Mouse (Mus musculus): ENCODE results near the gene Pif1.

Pif1 gene

DNA sequence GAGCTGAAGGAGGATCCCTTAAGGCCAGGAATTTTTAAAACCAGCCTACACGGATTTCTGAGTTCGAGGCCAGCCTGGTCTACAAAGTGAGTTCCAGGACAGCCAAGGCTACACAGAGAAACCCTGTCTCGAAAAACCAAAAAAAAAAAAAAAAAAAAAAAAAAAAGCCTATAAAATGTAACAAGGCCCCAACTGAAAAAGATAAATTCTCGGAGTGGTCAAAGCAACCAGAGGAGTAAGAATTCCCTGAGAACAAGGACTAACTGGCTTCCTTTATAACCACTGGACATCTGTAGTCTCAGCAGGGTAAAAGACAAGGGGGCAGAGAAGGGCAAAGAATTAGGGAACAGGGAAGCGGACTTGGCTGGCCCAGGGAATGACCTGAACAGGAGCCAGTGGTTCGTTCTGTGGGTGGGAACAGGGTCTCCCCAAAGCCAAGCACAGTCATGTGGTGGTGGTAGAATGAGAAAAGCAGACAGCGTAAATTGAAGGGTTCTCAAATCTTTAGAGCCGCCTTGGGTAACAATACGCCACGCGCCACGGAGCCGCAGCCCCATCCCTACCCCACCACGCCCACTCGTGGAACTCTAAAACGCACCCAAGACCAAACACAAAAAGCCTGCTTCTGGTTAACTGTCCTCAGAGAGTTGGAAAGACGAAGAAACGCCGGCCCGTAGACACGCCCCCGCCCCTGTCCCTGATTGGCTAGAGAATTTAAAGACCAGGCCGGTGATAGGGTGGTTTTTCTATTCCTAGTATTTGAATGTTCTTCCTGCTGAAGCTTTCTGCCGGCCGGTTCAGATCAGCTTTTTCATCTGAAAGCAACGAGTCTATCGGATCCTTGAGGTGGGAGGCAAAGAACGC is at the start of gene Pif1:
Pif1 (plus strand) TSS at position 755 of the 864 bp plus-strand sequence.
- peak; percentile 89 for DNase-seq (ENCODE audit: low spot score)

DNA sequence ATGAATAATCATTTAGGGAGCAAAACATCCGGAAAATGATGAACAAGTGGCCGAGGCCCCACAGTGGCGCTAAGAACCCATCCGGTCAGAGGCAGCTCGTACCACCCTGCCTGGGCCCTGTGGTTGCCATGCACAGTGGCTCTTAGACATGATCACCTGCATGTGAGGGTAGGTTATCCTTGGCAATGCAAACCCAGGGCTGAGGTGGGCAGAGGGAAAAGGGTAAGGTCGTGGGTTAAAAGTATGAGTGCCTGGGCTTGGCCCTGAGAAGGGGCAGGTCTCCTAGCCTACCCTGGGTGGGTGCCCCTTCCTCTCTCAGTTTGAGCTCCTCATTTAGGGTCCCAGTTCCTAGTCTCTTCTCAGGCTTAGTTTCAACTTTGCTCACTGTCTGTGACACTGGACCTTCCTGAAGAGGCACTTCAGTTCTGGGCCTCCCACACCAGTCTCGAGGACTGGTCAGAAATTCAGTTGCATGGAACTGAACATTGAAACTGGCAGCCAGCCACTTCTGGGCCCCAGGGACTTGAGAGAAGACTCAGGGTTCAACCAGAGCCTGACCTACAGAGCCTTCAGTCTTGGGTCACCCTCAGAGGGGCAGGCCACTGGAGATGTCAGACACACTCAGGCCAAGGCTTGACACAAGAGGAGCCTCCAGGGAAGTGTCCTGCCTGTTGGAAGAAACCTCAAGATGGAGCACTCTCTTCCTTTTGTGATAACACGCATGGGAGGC is 48.9 kb upstream of the Pif1 start:
- no peak for DNase-seq (ENCODE audit: low spot score)

DNA sequence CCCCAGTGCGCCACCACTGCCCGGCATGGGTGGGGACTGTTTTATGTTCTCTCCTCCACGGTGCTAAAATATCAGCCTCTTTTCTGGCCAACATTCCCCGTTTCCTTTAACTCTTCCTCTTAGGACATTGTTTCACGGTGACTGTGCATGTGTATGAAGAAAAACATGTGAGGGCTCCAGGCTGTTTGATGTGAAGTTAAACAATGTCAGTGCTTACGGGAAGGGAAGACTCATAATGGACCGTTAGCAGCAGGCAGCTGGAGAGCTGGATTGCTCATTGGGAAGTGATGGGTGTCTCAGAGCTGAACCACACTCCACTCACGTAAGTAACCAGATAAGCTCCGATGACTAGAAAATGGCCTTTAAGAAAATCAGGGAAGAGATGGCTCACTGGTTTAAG is 47.3 kb upstream of the Pif1 start:
- no peak for DNase-seq (ENCODE audit: low spot score)

DNA sequence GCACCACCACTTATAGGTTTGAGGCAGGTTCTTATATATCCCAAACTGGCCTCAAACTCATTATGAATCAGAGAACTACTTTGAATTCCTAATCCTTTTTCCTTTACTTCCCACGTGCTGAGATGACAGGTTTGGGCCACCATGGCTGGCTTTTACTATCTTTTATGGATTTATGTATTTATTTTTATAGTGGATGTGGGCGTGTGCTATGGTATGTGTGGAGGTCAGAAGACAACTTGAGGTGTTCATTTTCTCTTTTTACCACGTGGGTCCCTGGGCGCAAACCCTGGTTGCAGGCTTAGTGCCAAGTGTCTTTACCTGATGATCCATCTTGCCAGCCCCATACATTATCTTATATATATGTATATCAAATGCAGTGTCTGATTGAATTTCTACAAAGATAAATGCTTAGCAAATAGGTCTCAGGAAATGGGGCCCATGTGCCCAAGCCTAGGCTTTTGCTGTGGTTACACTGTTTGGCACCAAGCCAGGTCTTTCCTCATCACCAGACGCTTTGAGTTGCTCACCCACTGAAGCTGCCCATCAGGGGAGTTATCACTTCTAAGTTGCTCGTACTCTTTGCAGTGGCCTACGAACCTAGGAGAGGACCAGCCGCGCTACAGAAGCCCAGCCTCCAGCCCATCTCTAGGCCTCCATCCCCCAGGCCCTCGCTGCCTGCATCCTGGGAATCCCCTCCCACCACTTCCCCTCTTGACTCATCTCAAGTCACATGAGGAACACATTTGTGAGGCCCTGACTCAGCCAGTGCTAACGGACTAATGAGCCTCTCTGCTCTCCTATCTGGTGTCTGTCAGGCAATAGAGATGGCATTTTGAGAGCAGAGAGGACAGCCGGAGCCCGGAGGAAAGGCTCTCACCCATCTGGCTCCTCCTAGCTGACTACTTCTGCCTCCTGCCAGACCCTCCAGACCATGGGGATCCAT is 45.6 kb upstream of the Pif1 start:
- peak; percentile 40 for DNase-seq (ENCODE audit: low spot score)

DNA sequence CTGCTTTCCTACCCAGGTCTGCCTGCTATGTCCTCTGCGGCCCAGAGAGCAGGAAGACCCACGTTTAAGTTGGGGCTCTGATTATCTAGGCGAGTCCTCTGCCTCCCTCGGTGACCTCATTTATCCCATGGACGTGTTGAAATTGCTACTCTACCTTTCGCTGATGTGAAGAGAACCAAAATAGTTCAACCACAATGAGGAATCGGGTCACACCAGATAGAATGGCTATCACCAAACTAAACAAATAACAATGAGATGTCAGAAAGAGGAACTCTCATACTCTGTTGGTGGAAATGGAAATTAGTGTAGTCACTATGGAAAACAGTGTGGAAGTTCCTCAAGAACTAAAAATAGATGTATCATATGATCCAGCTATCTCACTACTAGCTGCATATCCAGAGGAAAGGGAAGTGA is 44.8 kb upstream of the Pif1 start:
- no peak for DNase-seq (ENCODE audit: low spot score)

DNA sequence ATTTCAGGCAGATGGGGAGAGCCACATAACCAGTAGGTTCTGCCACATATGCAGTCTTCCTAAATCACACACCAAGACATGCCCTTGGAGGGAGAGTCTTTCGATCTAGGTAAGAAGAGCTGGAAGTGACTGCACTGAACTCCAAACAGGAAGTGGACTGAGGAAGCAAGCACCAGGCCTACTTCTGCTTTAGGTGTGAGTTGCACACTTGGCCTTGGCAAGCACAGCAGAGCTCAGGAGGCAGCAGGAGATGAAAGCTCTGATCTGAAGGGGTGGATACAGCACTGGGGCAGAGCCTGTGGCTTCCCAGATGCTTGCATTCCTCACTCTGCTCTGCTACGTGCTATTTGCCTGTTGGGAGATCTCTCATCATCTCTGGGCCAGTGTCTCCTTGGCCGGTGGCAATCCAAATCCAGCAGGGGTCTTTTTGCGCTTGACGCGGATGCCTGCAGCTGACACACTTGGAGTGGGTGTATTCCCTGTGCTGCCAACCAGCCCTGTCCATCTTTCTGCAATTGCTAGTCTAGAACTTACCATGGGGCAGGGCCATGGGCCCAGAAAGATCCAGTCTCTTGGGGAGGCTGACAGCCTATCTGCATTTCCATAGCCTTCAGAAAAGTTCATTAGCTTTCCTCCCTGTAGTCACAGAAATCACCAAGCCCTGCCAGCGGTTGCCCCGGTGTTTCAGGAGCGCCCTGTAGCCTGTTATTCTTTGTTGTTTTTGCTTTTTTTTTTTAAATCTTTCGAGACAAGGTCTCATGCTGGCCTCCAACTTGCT is 41.1 kb upstream of the Pif1 start:
- DNase-seq (ENCODE audit: low spot score), result no peak

DNA sequence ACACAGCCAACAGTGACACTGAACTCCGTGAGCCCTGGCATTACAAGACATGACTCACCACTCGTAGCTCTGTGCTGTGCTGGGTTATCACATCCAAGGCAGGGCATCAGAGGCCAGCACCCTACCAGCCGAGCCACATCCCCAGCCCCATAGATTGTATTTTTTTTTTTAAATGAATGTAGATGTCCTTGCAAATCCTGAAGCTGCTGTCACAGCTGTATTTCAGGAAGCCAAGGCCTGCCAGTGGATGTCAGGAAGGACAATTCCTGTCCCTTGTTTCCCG is 40.6 kb upstream of the Pif1 start:
- DNase-seq (ENCODE audit: low spot score), result no peak

DNA sequence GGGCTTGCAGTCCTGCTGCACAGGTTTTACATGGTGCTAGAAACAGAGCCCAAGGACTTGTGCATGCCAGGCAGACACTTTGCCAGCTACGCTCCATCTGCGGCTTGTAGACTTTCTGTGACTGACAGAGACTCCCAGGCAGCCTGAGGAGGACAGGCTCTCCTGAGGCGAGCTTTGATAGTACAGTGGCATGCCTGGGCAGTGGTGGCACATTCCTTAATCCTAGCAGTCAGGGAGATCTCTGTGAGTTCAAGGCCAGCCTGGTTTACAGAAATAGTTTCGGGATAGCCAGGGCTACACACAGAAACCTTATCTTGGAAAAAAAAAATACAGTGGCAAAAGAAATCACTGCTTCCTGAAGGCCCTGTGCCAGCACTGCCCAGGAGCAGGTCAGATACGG is 39.8 kb upstream of the Pif1 start:
- DNase-seq (ENCODE audit: low spot score), result no peak

DNA sequence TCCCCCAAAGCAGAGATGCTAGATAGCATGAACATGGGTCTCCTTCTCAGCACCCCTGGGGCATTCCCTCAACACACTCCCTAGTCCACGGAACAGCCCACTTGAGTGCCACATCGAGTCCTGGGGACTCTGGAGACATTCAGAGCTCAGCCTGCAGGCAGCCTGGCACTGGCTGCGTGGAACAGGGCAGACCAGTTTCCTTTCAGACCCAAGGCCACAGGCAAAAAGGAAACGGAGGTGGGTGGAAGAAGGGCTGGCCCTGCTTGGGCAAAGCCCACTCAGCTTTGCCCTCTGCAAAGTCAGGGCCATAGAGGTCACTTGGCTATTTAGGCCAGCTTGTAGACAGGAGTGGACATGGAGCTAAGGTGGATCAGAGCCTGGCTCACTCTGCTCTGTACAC is 39.1 kb upstream of the Pif1 start:
- DNase-seq (ENCODE audit: low spot score), result no peak

DNA sequence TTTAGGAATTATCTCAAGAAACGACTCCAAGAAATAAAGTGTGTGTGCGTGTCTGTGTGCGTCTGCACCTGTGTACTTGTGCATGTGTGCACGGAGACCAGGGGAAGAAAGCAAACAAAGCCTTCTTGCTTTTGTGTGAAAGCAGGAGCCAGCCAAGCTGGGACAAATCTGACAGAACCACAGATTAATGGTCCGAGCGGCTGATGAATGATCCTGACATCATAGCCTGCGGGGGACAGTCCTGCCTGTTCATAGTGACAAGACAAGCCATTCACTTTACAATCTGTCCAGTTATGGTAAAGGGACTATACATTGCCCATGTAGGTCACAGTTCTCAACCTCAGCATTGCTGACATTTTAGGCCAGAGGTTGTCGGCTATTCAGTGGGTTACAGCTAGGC is 38.6 kb upstream of the Pif1 start:
- DNase-seq (ENCODE audit: low spot score), result peak; percentile 39

DNA sequence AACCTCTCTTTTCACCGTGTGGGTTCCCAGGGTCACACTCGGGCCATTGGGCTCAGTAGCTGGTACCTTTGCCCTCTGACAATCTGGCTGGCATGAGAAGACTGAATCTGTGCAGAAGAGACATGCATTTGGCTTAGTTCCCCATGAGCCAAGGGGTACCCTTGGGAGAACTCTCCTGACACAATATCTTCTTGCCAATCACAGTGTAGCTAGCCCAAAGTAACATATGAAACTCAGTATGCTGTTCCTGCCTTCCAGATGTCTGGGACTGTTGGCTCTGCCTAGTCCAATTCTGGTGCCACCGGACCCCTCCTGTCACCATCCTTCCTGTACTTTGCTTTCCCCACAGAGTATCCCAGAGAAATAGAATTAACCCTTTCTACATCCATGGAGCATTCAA is 37.8 kb upstream of the Pif1 start:
- DNase-seq (ENCODE audit: low spot score), result no peak

DNA sequence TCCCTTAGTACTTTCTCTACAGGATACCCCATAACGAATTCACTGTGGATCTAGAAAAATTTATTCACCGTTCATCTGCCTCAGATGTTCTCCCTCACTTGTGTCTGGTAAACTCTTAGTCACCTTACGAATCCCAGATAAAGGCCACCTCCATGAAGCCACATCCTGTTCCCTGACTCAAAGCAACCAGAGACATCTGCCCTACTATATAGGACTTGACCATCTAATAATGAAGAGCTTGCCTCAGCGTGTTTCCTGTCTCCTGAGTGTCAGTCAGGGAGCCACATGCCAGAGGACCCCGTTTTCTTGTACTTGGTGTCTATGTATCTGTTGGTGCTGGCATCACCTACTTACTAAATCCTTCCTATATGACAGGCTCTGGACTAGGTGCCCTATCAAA is 37.3 kb upstream of the Pif1 start:
- no peak for DNase-seq (ENCODE audit: low spot score)

DNA sequence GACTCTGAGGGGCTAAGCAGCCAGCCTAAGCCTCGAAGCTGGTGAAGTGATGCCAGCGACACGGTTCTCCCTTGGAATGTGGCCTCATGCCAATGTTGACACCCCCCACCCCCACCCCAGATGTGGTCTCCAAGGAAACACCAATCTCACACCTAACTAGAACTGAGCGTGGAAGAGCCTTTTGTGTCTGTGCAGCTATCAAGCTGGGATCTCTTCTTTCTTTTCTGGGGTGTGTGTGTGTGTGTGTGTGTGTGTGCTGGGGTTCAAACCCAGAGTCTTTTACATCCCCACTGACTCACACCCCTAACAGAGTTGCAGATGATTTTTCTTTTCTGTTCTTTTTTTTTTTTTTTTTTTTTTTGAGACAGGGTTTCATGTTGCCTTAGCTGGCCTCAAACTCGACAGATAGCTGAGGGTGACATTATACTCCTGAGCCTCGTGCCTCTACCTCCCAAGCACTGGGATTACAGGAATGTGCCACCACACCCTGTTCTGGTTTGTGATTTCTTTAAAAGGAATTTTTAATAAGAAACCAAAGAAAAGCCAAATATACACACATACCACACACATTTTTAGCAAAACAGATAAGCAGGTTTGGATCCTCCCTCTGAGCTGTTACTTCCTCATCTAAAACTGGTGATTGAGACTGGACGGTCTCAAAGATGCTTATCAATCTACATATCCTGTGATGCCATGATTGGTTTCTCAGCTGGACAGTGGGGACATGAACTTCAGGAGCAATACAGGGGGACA is 36.7 kb upstream of the Pif1 start:
- no peak for DNase-seq (ENCODE audit: low spot score)

DNA sequence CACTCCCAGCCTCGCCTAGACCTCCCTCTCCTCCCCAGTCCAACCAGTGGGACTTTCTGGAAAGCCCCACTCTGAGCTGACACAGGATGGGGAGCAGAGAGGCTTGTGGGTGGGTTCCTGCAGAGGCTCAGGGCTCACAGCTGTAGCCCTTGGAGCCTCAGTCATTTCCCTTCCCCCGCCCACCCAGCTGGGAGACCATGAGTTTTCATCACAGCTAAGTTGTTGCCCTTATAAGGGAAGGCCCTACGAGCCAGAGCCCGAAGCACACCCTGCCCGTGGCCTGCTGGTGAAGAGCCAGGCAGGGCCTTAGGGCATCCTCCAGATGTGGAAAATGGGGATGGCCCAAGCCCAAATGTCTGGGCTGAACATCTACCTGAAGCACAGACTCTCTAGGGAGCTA is 35.9 kb upstream of the Pif1 start:
- peak; percentile 83 for DNase-seq (ENCODE audit: low spot score)

DNA sequence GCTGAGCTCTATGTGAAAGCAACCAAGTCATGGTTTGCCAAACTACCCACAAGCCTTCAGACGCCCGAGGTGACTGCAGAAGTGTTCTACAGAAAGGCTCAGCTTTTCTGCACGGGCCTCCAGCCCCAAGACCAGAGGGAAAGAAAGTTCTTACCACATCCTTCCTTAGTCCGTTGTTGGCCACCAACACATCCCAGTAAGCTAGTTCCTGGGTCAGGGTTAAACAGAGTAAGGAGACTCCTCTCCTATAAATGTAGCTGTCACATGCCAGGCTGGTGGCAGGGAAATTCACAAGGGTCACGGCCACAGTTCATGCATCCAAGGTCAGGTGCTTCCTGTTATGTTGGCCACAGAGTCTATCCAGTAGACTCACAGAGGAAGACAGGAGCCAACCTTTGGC is 34.8 kb upstream of the Pif1 start:
- no peak for DNase-seq (ENCODE audit: low spot score)

DNA sequence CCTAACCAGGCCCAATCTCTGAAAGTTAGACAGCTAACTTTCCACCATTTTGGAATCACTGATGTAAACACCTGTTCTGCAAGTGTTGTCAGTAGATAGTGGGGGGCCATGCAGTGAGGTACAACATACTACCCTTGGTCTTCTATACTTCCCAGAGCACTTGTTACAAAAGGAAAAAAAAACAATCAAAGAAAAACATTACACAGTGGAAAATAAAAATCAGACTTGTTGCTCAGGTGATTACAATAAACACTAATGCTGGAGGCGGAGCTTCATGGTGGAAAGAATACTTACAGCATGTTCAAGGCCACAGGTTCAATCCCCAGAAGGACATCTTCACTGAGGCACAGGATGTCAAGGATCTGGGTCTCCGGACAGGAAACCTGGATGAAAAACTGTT is 34.2 kb upstream of the Pif1 start:
- no peak for DNase-seq (ENCODE audit: low spot score)

DNA sequence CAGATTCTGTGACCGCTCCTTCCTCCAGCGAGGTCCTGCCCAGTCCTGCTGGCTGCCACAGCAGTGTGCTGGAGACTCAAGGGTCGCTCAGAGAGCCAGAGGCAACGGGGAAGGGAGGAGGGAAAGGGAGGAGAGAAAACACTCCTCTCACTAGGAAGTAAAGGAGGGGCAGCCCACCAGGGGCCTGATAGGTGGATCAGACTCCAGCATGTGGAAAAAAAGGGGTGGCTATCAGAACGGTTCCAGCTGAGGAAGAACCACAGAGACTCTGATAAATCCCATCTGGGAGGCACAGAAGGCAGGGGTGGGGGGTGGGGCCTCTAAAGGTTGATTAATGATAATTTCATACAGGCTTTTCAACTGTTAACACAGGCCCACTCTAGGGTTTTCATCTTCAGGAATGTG is 32.0 kb upstream of the Pif1 start:
- DNase-seq (ENCODE audit: low spot score), result no peak

DNA sequence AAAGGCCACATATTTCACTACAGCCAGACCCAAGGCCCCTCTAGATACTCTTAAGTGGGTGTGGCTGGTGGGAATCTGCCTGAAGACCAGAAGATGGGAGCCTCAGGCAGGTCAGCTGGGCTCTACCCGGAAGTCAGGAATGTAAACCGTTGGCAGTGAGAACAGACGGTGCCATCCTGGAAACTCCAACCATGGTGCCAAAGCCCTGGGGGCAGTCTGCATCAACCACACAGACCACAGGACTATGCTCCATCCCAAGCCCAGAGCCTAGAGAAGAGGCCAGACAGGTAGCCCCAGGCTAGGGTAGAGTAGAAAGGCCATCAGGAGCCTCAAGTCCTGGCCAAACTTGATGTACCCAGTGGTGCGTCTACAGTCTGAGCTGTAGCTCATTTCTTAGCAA is 31.3 kb upstream of the Pif1 start:
- DNase-seq (ENCODE audit: low spot score), result no peak

DNA sequence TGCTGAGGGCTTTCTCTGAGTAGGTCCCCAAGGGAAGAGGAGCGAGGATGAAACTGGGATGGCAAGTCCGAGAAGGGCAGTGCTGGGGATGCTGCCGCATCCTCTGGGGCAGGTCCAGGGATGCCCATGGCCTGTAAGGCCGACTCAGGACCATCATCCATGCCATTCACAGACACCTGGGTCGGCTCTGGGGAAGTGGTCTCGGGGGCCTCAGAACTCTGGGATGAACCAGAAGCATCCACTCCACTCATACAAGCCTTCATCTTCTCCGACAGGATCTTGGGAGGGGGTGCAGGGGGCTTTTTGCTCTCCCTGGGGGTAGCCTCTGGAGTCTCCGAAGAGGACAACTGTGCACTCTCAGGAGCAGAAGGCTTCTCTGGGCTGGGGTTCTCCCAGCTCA is 30.6 kb upstream of the Pif1 start:
- DNase-seq (ENCODE audit: low spot score), result no peak

DNA sequence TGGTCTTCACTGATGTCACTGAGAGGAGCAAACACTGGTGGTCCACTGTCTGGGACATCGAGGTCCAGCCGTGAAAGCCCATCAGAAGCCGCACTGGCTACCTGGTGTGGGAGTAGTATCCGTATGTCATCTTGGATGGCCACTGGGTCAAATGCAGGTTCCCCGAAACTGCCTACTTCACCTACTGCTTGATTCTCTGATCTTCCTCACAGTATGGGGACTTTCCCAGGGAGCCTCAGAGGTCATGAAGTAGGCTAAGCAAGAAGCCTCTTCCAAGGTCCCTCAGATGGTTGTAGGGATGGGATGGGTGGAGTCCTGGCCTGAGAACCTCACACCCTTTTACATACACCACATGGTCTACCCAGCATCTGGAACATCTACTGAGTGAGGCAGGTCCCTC is 30.0 kb upstream of the Pif1 start:
- DNase-seq (ENCODE audit: low spot score), result no peak

DNA sequence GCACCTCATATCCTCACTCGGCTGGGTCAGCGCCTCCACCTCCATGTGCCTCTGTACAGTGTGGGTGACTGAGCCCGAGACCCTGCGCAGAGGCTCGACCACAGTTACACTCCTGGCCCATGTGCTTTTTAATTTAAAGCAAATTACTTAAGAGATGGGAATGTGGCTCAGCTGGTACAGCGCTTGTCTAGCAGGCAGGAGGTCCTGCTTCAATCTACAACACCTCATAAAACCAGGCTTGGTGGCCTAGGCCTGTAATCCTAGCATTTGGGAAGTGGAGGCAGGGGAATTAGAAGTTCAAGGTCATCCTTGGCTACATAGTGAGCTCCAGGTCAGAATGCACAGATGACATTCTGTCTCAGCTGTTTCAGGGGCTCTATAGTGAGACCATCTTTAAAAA is 28.2 kb upstream of the Pif1 start:
- no peak for DNase-seq (ENCODE audit: low spot score)
